Mouse (Mus musculus): Measurements from ENCODE around the gene Ifi47. TPM values are rescaled to one million over a fixed set of nuclear protein-coding genes. Genes with fewer than 3 reads are reported as not detected.

Gene Ifi47
- total RNA-seq, 2 experiments from 2014 or later: 3.3 to 6.7 TPM

DNA sequence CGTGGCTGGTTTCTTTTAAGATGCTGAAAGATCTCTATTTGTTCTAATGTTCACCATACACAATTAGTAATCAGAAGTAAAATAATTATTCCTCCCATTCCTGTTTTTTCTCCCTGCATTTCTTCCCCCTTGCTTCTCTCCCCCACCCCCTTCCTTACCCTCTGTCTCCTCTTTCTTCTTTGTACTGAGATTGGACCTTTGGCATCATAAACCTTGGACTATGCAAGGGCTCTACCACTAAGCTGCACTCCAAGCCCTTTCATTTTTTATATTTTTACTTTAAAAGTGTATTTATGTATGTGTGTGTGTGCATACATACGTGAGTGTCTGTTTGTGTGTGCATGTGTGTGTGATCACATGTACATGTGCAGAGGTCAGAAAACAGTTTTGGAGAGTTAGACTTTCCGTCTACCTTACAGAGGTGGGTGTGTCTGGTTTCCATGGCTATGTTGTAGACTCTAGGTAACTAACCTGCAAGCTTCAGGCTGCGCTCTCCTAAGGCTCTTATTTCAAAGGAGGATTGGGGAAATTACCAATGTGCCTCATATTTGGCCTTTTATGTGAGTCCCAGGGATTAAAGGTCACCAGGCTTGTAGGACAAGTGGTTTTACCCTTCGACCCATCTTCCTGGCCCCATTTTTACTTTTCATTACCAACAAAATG, 12.7 kb downstream of the Ifi47 start:
- DNase-seq (ENCODE audit: low spot score in 2 of 2): no peak

DNA sequence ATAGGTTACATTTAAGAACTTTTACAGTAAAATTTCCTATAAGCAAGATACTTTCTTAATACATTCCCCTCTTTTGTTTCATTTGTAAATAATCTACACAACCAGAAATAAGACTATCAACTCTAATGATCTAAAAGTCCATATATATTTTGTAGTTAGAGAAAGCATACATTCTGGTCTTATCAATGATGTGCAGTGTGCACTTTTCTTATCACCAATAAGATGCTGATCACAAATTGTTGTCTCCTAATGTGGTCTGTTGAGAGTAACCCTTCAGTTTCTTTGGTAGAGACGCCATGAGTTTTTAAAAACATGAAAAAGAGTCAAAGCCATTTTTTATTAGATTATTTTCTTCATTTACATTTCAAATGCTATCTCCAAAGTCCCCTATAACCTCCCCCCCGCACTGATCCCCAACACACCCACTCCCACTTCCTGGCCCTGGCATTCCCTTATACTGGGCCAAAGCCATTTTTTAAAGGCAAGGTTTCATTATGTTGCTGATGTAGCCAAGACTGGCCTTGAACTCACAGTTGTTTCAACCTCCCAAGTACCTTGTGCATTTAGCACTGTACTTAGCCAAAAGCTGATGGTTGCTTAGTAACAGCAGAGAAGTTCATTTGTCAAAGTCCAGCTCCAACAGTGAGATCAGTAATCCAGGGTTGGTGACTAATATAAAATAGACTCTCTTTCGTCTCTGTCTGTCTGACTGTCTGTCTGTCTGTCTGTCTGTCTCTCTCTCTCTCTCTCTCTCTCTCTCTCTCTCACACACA, 13.5 kb downstream of the Ifi47 start:
- no peak for DNase-seq (ENCODE audit: low spot score in 2 of 2)

DNA sequence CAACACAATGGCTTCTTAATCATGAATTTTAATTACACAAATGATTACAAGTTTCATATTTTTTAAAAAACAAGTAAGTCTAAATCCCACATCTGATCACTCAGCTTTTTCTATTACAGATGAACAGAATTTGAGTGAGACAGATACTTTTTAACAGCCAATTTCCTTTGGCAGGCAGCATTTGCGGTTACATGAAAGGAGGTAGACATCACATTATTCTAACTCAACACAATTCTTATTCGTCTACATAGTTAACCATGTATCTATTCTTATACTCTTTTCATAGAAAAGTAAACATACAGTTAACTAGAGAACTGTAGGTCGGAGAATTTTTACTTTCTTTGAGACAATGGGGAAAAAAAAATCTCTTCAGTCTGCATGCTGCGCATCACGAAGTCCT, 14.2 kb downstream of the Ifi47 start:
- DNase-seq (ENCODE audit: low spot score in 2 of 2): no peak

DNA sequence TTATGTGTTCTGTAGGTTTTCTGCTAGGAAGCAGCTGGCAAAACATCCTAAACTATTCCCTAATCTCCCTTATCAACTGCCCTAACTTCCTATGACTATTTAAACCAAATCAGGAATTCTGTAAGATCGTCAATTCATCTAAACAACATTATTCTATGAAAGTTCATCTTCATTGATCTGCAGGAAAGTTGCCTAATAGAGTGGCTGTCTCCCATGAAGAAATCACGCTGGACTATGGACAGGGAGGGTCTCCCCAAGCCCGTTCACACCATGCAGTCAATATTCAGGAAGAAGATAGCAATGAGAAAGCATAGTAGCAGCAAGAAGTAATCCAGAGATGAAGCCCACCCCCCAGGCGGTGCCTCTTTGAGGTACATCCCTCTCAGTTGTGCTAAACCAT, 14.8 kb downstream of the Ifi47 start:
- no peak for DNase-seq (ENCODE audit: low spot score in 2 of 2)

DNA sequence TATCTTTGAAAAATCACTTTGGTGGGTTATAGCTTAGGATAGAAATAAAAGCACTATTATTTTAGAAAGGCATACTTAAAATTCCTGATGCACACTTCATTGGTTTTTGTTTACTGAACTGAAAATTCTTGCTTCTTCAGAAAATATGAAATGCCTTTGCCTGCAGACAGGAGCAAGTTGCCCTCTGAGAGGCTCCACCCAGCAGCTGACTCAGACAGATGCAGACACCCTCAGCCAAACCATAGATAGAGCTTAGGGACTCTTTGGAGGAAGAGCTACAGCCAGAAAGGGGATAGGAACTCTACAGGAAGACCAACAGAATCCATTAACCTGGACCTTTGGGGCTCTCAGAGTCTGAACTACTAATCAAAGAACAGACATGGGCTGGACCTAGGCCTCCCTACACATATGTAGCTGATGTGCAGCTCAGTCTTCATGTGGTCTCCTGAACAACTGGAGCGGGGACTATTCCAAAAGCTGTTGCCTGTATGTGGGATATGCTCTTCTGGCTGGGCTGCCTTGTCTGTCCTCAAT, 15.7 kb downstream of the Ifi47 start:
- no peak for DNase-seq (ENCODE audit: low spot score in 2 of 2)

DNA sequence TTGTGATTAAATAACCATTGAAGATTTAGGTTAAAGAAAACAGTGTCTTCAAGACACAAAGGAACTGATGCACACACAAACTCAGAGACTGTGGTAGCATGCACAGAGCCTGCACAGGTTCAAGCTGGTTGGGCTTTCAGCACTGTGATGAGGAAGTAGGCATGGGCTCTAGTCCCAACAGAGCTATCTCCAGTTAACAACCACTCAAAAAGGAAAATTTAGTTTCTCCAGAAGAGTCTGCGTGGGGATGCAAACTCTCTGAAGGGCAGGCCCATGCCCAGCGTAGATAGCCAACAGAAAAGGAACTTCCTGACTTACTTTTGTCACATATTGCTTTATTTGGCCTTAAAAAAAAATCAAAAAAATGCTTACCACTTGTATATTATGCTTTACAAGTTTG, 16.4 kb downstream of the Ifi47 start:
- DNase-seq (ENCODE audit: low spot score in 2 of 2): no peak

DNA sequence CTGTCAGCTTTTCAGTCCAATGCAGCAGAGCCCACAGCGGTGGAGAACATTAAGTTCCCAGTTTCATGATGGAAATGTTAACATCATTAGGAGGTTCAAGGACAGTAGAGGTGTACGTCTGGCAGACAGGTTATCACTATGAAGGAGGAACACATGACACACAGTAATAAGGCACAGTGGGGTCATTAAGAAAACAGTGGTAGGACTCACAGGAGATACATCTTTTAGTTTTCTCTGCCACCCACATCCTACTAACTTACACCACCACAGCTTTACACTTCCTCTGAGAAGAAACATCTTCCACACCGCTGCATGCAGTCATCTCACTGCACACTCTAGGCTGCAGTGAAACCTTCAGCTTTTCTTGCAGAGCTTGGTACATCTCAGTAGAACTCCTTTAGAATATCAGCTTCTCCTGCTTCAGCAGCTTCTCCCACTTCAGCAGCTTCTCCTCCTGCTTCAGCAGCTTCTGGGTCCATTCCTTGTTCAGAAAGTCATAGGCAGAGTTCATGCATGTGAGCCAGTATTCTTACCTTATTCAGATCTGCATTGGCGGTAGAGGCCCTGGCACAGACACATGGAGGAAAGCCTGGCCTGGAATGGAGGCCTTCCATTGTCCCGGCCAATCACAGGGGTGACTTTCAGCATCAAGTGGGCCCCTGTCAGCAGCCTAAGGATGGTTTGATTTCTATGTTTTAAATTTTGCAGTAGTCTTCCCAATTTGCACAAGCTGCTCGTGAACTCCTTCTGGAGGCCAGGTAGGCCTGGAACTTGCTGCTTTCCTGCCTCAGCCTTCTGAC, 17.7 kb downstream of the Ifi47 start:
- no peak for DNase-seq (ENCODE audit: low spot score in 2 of 2)

DNA sequence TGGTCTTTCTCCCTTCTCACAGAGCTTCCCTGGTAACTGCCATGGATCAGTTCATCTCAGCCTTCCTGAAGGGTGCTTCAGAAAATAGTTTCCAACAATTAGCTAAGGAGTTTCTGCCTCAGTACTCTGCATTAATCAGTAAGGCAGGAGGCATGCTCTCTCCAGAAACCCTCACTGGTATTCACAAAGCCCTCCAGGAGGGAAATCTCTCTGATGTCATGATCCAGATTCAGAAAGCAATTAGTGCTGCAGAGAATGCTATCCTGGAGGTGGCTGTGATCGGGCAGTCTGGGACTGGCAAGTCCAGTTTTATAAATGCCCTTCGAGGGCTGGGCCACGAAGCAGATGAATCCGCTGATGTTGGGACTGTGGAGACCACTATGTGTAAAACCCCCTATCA, 19.0 kb downstream of the Ifi47 start:
- DNase-seq (ENCODE audit: low spot score in 2 of 2): no peak

DNA sequence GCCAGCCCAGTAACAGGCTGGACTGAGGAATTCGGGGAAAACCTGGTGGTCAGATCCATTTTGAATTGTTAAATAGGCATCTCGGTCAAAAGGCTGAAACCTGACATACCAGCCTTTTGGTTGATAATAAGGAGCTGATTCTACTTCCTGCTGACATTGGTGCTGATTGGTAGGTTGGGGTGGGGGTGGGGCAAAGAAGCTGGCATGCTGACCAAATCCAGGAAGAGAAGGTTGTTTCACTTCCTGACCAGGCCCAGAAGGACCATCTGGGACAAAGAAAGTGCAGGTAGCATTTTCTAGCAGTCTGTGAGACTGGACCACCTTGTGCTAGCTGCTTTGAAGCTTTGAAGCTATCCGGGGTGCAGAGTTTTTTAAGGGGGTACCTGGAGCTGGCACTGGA, 24.0 kb downstream of the Ifi47 start:
- DNase-seq (ENCODE audit: low spot score in 2 of 2): no peak

DNA sequence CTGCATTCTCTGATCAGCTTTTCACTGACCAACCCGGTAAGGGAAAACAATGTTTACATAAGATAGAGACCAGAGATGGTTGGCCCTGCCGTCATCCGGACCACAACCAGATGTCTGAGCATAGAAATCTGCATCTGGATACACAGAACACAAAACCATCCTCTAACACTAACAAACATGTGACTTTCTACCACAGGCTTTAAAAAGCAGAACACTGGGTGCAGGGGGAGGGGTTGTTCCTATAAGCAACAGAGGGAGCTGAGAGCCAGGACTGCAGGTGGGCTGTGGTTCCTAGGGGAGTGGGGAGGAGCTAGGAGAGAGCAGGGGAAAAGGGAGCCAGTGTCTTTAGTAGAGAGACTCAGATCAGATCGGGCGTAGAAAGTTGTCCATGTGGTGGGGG, 25.1 kb downstream of the Ifi47 start:
- DNase-seq (ENCODE audit: low spot score in 2 of 2): no peak

DNA sequence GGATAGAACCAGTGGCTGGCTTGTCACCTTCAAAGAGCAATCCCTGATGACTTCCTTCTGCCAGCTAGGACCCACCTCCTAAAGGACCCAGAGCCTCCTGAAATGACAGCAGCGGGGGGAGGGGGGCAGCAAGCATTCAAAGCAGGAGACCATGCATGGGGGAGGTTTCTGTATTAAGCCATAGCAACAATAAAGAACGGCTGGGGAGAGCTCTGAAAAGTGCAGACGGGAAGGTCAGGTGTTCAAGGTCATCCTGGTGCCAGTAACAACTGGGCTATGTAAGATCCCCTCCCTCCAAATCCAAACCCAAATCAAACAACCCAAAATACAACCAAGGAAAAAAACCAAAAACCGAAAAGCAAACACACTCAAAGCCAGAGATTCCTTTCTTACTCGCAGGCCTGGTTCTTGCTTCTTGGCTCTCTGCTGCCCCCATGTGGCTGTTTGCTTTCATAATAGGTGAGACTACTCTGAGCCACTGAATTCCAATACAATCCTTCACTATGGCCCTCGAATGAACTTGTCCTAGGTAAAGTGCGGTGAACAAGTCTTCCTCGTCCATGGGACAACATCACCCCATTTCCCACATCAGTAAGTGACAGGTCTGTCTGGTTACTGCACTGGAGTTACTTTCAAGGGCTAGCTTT, 26.8 kb downstream of the Ifi47 start:
- peak; percentile 60 to 84 for DNase-seq (ENCODE audit: low spot score in 2 of 2)

DNA sequence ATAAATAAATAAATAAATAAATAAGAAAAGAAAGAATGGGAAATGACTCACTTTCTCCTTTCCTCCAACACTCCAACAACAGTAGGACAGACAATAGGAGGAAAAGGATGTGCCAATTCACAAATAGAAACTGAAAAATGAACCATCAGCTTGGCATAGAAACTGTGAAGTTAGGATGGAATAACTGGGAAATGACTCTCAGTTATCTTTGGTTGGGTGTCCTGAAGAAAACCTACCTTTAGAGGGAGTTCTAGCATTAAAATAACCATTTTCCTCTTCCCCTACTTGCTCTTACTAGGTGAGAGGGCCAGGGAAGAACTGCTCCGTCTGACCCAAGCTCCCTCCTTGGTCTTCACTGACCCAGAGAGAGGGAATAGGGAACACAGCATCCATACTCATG, 29.4 kb downstream of the Ifi47 start:
- no peak for DNase-seq (ENCODE audit: low spot score in 2 of 2)

DNA sequence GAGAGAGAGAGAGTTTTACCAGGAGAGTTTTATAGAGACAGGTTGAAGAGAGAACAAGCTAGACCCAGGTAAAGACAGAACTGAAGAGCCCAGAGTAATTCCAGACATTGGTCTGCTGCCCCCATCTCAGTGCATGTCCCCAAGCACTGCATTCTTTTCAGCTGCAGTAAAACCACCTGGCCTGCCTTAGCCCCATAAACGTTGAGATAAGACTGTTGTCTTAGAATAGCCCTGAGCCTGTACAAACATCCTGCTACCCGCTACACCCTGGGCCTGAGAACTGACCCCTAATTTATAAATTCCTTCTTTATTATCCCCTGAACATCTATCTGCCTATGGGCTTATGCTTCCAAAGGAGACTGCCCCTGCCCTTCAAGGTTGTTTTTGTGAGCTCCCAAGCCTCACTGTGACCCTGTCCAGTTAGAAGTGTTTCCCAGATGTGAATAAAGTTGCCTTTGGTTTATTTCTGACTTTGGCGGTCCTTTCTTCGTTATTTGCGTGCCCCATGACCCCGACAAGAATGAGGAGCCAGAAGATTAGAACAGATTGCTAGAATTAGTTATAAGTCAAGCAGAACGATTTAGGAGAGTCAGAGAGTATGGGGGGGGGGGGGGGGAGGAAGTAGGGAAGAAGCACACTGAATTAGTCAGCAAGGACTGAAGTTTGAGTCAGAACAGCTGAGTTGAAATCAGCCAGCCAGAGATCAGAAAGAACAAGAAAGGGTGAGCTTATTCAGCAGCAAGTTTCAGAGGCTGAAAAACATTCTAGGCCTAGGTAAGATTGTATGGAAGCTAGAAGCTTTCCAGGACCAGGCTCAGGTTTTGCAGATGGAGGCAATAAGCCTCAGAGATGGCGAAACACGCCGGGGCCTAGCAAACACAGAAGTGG, 31.5 kb downstream of the Ifi47 start:
- no peak for DNase-seq (ENCODE audit: low spot score in 2 of 2)

DNA sequence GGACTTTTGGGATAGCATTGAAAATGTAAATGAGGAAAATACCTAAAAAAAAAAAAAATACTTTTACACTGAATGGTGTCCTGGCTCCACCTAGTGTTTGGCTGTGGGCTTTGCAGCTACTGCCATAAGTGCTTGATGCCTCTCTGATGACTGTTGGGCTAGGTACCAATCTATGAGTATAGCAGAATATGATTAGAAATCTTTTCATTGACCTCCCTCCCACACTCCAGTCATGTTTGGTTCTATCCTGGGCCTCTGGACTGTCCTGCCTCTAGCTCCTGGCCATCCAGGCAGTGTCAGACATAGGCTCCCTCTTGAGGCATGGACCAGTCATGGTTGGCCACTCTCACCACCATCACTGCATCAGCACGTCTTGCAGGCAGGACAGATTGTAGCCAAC, 32.4 kb downstream of the Ifi47 start:
- no peak for DNase-seq (ENCODE audit: low spot score in 2 of 2)

DNA sequence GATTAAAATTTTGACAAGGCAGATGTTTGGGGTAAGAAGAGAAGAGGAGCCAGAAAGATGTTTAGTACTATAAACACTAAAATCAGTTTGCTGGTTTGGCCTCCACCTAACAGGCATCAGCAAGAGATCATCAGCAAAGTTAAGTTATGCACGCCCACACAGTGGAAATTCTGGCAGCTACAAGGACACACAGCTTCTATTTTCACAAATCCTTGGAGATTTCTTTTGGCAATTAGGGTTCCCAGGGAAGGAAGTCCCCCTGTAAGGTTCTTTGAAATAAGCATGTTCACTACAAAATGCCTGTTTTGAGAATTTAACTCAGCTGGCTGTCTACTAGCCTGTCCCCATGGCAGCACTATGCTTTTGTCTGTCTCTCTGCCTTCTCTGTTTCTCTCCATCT, 34.6 kb downstream of the Ifi47 start:
- DNase-seq (ENCODE audit: low spot score in 2 of 2): no peak

DNA sequence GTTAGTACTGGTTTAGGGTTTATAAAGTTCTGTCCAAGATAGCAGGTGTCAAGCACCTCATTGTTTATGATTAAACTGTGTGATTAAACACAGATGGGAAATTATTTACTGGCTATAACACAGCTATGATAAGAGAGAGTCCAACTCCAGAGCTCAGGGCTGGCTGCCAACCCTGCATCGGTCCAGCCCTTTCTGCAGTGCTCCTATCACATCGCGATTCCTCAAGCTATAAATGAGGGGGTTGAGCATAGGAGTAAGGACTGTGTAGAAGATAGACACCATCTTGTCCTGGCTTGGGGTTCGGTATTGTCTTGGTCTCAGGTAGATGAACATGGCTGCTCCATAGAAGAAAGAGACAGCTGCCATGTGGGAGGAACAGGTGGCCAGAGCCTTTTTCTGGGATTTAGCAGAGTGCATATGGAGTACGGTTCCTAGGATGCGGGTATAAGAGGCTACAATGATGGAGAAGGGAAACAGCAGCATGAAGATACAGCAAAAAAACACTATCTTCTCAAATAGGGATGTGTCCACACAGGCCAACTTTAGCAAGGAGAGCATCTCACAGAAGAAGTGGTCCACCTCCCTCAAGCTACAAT, 36.3 kb downstream of the Ifi47 start:
- DNase-seq (ENCODE audit: low spot score in 2 of 2): no peak

DNA sequence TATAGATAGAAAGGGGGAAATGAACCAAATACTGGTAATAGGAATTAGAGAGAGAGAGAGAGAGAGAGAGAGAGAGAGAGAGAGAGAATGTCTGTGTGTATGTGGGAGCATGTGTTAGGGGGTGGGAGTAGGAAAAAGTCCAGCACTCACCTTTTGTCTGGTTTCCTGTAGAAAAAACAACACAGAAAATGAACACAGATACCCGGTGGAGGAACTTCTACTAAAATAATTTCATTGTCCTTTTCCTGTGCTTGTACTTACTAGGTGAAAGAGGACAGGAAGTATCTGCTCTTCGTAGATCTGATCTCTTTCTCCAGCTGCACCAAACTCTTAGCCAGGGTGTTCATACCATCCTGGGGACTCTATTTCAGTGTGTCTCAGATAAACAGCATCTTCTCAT, 37.8 kb downstream of the Ifi47 start:
- DNase-seq (ENCODE audit: low spot score in 2 of 2): no peak

DNA sequence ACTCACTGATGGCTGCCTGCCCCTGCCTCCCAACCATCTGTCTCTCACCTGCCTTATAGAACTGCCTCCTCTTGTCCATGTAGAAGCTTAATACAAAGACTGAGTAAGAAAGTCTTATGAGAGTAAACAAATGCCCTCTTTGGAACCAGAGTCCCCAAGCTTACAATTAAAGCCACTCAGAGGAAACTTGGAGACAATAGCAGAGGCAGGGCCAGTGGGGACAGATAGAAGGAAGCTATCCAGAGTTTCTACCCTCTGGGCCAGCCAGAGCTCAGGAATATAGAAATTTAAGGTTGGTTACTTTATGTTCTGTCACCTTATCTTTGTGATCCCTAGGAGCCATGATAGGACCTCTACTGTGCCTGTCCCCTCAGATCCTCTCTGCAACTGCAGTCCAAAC, 38.4 kb downstream of the Ifi47 start, which contains the start of gene Olfr1396:
TSS of gene Olfr1396 (minus strand) at position 101 of the 400 bp plus-strand sequence.
- no peak for DNase-seq (ENCODE audit: low spot score in 2 of 2)

DNA sequence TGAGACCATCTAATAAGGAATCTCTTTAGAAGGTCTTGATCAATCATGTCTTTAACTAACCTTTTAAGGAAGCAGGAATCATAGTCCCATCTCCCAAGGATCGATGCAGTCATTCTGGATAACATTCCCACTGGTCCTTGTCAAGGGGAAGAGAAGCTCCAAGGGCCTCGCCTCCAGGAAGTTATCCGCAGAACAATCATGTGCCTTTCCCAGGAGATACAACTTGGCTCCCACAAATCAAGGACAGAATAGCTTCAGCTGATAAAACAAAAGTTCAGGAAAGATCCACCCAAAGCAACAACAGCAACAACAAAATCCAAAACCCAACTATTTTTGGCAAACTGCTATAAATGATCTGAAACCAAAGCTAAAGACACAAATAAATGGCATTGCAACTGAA, 43.2 kb downstream of the Ifi47 start:
- no peak for DNase-seq (ENCODE audit: low spot score in 2 of 2)

DNA sequence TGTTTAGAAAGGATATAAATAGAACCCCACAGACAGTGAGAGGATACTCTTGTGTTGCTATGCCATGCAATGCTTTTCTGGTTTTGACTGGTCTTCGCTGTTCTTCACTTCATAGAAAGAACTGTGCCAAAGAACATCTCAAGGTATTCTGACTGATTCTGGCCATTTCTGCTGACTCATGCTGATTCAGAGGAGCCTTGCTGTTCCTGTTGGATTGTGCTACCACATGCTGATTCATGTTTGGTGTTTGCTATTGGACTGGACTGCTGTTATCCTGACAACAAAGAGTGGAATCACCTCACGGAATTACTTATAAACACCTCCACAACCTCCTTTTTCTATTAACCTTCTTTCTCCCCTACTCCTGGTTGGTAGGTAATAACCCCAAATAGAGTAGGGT, 47.8 kb downstream of the Ifi47 start:
- no peak for DNase-seq (ENCODE audit: low spot score in 2 of 2)
